Mouse (Mus musculus) embryonic fibroblast, embryonic 13.5 days (primary cell): ENCODE measurements around the gene Amotl2. TPM values are rescaled to one million over a fixed set of nuclear protein-coding genes. Genes with fewer than 3 reads are reported as not detected.

ENCODE experiments used
- H3K27ac ChIP-seq: 2 replicates; pipeline ENCODE4 v1.5.1; 2012; ENCODE audit warnings: low read length, control low read depth, inconsistent platforms; ENCODE audit not compliant: insufficient read depth
- H3K4me1 ChIP-seq: 2 replicates; pipeline ENCODE4 v1.6.1; 2011; ENCODE audit warnings: low read length; ENCODE audit not compliant: control insufficient read depth, insufficient read depth
- H3K4me3 ChIP-seq: 2 replicates; pipeline ENCODE4 v1.5.1; 2011; ENCODE audit warnings: mild to moderate bottlenecking, control low read depth, low read length; ENCODE audit not compliant: insufficient read depth
- CTCF ChIP-seq: IDR thresholded peaks from 2 replicates; pipeline ENCODE4 v1.5.1; 2011; ENCODE audit warnings: mild to moderate bottlenecking, control low read depth, low read length, moderate library complexity, borderline replicate concordance; ENCODE audit not compliant: insufficient read depth
- POLR2A ChIP-seq: IDR thresholded peaks from 2 replicates; pipeline ENCODE4 v1.6.1; 2011; ENCODE audit warnings: low read depth, mild to moderate bottlenecking, control low read depth, low read length, moderate library complexity
- polyA plus RNA-seq: library from polyadenylated mRNA; stranded (reverse); fragments of >200 nt; gene quantifications from 2 replicates; pipeline ENCODE4 v1.2.4, GENCODE M21; 2011; ENCODE audit warnings: low read depth; ENCODE audit not compliant: missing spikeins, insufficient read length

The Amotl2 gene
- polyA plus RNA-seq, 1 experiment, result 135 TPM

DNA sequence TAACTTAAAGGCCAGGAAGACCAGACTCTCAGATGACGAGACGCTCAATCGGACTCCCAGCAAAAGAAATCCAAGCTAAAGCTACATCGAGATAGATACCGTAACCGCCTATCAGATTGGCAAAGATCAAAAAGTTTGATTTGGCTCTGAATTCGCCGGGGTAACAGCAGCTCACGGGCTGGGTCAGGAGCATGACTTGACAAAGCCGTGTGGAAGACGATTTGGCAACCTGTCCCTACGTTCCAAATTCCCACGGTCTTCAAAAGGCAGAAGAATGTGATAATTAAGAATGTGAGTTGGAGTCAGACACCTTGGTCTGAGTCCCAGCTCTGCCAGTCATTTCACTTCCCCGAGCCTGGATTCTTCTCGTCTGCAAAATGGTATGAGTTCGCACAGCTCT lies 53.7 kb downstream of the Amotl2 start:
- Histone ChIP-seq H3K27ac (peak overlapping the region; percentile 59; the same call in 1 of the 2 replicates), H3K4me3 (no peak overlapping the region), H3K4me1 (peaks cover 18% of the 10 kb centered on the region)
- TF ChIP-seq CTCF (no peak), POLR2A (no peak)

DNA sequence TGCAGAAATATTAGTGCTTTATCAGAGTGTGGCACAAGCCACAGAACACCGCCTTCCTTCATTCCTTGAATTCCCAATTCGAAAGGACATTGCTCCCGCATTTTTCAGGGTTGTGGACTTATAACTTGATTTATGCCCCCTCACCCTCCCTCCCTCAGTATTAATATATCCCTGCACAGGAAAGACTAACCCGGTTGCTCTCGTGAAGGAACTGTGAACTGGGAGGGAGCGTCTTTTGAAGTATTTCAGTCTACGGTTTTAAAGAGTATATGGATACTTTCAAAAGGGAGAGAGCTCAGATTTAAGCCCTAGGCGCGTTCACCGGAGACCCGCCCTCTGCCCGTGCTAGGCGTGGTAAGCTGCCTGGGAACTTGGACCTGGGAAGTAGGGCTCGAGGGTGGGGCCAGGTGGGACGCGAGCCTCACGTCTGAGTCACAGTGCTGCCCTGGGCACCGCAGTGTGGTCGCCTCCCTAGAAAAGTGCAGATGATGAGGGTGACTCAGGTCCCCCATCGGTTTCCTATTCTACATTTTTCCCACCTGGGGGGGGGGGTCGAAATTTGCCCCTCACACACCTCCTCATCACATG lies 54.9 kb downstream of the Amotl2 start:
- no peak for TF ChIP-seq CTCF
- TF ChIP-seq POLR2A, result no peak
- Histone ChIP-seq H3K4me3 (no peak overlapping the region), H3K27ac (peak overlapping the region; percentile 60), H3K4me1 (peaks cover 18% of the 10 kb centered on the region)

DNA sequence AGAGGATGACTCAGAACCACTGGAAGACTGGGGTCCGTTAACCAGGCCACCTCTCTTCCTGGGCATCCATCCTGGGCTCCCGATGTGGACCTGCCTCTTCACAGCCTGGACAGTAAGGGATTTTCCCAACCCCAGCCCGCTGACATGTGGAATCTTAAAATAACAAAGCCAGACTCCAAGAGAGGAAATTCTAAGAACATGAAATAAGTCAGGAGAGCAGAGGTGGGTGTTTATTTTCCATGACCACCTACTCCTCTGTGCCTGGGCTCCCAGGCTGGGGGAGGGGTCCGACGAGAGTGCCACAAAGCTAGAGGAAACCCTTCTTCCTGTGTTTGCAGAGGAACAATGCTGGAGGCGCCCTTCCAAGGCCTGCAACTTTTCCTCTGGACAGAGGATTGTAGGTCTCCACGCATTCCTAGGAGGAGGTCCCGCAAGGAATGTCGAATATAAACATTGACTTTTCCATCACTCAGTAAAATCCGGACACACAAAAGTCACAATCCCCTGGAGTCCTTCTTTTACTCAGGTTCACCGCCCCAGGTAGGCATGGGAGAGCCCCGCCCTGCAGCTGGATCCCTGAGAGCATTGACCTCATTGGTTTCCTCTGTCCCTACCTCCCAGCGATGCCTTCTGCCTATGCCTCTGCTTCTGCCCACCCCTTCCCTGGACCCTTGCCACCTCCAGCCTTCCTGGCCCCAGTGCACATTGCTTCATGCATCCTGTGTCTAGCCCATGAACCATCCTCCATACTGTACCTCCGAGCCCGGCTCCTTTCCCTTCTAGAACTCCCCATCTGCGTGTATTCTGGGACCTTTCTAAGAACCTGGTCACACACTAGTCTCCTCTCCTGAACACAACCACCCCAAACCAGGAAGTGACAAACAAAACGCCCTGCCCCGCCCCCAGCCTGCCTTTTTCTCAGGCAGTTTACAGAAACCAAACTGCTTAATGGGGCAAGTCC lies 61.4 kb downstream of the Amotl2 start:
- Histone ChIP-seq H3K4me1 (peaks cover 18% of the 10 kb centered on the region), H3K27ac (peak overlapping the region; percentile 87), H3K4me3 (no peak overlapping the region)
- TF ChIP-seq CTCF, result no peak
- no peak; the same call in 1 of the 2 replicates for TF ChIP-seq POLR2A

DNA sequence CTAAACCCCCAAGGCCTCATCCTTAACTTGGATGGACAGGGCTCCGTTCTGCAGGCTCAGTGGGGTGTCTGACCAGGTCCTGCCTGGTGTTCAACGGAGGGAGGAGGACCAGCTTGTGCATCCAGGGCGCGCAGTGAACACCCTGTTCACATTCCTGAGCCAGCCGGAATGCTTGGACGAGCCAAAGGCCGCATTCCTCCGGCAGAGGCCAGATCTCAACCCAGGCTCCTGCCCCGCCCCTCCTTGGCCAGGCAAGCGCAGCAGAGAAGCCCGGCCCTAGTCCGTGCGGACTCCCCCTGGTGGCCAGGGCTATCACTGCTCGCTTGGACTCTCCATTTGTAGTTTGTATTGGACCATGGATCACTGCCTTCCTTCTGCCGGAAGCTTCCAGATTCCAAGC lies 63.0 kb downstream of the Amotl2 start:
- Histone ChIP-seq H3K4me1 (peaks cover 25% of the 10 kb centered on the region), H3K4me3 (no peak overlapping the region), H3K27ac (peak overlapping the region; percentile 90)
- TF ChIP-seq POLR2A, result peak; percentile 48
- peak; percentile 74 for TF ChIP-seq CTCF

Other genes starting within 250 kb of the Amotl2 start
- not detected in 2 replicates for gene Ky, start 210.9 kb upstream of the Amotl2 start, polyA plus RNA-seq
- gene Anapc13, start 90.4 kb upstream of the Amotl2 start, polyA plus RNA-seq, result 44.9 and 51.4 TPM in 2 replicates
- gene Cep63, start 90.1 kb upstream of the Amotl2 start, polyA plus RNA-seq, result 22.8 and 27.0 TPM in 2 replicates
- gene Ryk, start 118.2 kb downstream of the Amotl2 start, polyA plus RNA-seq, result 198 and 217 TPM in 2 replicates